Mouse (Mus musculus): ENCODE measurements around the gene Pou2f2.

DNA sequence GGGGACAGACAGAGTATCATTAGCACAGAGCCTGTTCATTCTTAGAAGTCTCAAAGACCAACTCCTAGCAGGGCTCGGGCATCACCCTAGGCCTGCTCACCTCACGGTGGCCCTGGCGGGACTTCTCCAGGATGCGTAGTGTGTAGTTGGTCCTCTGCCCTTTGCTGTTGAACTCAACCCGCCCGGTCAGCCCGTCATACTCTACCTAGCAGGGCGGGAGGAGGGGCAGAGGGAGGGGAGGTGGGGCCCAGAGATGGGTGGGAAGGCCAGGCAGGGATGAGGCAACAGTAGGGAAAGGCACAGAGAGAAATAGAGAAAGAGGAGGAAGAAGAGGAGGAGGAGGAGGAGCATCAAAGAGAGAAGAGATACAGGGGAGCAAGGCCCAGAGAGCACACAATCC, 121.1 kb downstream of the Pou2f2 start:
- TF ChIP-seq POLR2A (IDR thresholded peaks at IDR 0.05; ENCODE audit: borderline replicate concordance, extremely low read depth, low read depth, low read length) (no peak), CTCF (IDR thresholded peaks at IDR 0.05; ENCODE audit: insufficient read depth, low read length) (no peak)

Data from lung, adult 2 months (tissue).